Mouse (Mus musculus) C2C12 (cell line): ENCODE results near the gene Abcd3.

Experiments
- CEBPB ChIP-seq: IDR thresholded peaks from one replicate; pipeline ENCODE4 v1.6.1; 2011; ENCODE audit warnings: low read depth, mild to moderate bottlenecking, control low read depth, moderate library complexity
- CTCF ChIP-seq: IDR thresholded peaks from one replicate; pipeline ENCODE4 v1.5.1; 2011; ENCODE audit not compliant: control insufficient read depth, insufficient read depth, insufficient read length
- FOSL1 ChIP-seq: IDR thresholded peaks from one replicate; pipeline ENCODE4 v1.8.0; 2011; ENCODE audit warnings: mild to moderate bottlenecking, low read length; ENCODE audit not compliant: poor library complexity, insufficient read depth, severe bottlenecking
- MAX ChIP-seq: IDR thresholded peaks from one replicate; pipeline ENCODE4 v1.6.1; 2011; ENCODE audit warnings: mild to moderate bottlenecking, control low read depth
- MYOD1 ChIP-seq: IDR thresholded peaks from one replicate; pipeline ENCODE4 v1.6.1; 2011; ENCODE audit warnings: low read depth; ENCODE audit not compliant: control insufficient read depth, insufficient read length
- MYOG ChIP-seq: IDR thresholded peaks from one replicate; pipeline ENCODE4 v1.6.1; 2011; ENCODE audit not compliant: control insufficient read depth, insufficient read length; ENCODE audit errors: extremely low read depth
- USF1 ChIP-seq: IDR thresholded peaks from one replicate; pipeline ENCODE4 v1.6.1; 2011; ENCODE audit warnings: low read depth, mild to moderate bottlenecking, control low read depth, moderate library complexity

- TF ChIP-seq USF1 (no peak), CTCF (no peak), MAX (no peak), CEBPB (no peak), FOSL1 (no peak), MYOG (no peak), MYOD1 (no peak)
Observed at GRCm38 (mm10) chr3:121808246-121808645, 6.9 kb downstream of the Abcd3 start.
